Mouse (Mus musculus) bone marrow macrophage, adult 2 months (primary cell): ENCODE results near the gene Ckap2.

Experiments used
- CTCF ChIP-seq: IDR thresholded peaks from 2 replicates; pipeline ENCODE4 v1.5.1; 2012; ENCODE audit warnings: low read depth, mild to moderate bottlenecking, low read length, moderate library complexity
- POLR2A ChIP-seq: IDR thresholded peaks from 2 replicates; pipeline ENCODE4 v1.6.1; 2012; ENCODE audit warnings: mild to moderate bottlenecking, low read depth, low read length, borderline replicate concordance

- no peak for TF ChIP-seq POLR2A
- no peak for TF ChIP-seq CTCF
Observed at GRCm38 (mm10) chr8:22164431-22164830, 21.2 kb downstream of the Ckap2 start.
